Mouse (Mus musculus) mouse trophoblast stem cell (cell line): ENCODE results near the gene Nifk.

Experiments
- in situ Hi-C, 2 experiments: fragments of 300-500 bp; cut with MseI, MboI; formaldehyde crosslinking; loops; 2 replicates in 1 of 2; 3 replicates in 1 of 2; pipeline ENCODE4 v1.15.1; 2025

Nifk gene

DNA sequence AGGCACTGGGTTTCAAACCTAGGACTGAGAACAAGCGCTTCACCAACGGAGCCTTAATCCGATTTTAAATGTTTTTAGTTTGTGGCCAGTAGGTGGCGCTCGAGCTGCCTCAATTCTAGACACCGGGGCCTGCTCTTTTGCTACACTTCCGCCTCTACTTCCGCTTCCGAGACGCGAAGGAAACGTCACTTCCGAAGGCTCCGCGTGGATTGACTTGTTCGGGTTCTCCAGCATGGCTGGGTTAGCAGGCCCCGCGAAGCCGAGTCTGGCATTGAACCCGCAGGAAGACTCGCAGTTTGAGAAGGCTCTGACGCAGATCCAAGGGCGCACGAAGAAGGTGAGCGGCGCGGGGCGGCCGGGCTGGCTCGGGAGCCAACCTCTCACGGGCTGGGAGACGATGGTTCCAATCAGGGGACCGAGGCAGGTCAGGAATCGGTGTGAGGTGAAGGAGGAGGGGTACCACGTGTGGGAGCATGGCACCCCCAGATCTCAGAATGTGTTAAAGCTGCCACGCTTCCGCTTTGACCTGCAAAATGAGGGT lies at the start of gene Nifk:
Nifk (plus strand) TSS at position 179 of the 541 bp plus-strand sequence.
- in situ Hi-C loops, result no loop called here

GRCm38 (mm10) chr1:118275139-118275538 lies 46.5 kb upstream of the Nifk start:
- in situ Hi-C loops, result no loop called here

GRCm38 (mm10) chr1:118292291-118292690 lies 29.3 kb upstream of the Nifk start:
- in situ Hi-C loops, result no loop called here

GRCm38 (mm10) chr1:118294192-118294591 lies 27.4 kb upstream of the Nifk start:
- in situ Hi-C loops, result no loop called here

DNA sequence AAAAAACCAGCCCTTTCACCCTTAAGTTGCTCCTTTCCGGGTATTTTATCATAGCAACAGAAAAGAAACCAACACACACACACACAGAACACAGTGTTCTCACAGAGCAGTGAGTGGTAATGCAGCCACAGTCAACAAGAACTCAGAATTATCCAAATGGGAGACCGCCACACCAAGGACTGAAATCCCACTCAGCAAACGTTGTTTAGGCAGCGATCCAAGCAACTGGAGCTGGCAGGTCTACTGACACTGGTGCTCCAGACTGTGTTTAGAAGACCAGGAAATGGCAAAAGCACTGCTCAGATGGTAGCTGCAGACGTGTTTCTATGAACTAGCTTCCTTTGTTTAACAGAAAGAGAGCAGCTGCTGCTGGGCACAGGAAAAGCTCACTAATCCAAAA lies 26.8 kb upstream of the Nifk start:
- in situ Hi-C loops, result no loop called here

- in situ Hi-C loops, result no loop called here
These were observed 25.0 kb upstream of the Nifk start for GRCm38 (mm10) chr1:118296673-118297072.

DNA sequence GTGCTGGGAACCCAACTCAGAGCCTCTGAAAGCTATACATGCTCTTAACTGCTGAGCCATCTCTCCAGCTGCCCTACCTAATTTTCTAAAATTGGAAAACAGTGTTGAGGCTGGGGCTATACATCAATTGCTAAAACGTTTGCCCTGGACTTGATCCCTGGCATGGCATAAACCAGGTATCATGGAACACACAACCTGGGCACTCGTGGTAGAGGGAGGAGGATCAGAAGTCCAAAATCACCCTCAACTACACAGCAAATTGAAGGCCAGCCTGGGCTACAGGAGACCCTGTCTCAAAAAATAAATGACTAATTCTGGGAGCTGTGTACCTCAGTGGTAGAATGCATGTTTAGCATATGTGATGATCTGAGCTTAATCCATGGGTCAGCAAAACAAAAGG lies 23.9 kb upstream of the Nifk start:
- in situ Hi-C loops, result no loop called here

GRCm38 (mm10) chr1:118310780-118311621 lies 10.6 kb upstream of the Nifk start:
- in situ Hi-C loops, result no loop called here

- in situ Hi-C loops, result no loop called here
These were observed 9.9 kb upstream of the Nifk start, which contains the start of gene Tsn for GRCm38 (mm10) chr1:118311622-118312326. Gene Tsn (minus strand): TSS chr1:118311739.

DNA sequence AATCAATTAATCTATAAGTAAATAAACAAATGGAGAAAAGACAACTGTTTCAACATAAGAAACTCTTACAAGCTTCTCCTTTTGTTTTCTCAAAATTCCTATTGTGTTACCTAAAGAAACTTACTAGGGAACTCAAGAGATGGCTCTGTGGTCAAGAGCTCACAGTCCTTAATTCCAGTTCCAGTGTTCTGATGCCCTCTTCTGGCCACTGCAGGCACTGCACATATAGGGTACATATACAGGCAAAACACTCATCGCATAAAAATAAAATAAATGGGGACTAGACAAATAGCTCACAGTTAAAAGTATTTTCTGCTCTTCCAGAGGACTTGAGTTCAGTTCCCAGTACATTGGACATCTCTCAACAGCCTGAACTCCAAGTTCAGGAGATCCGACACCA lies 943 bp upstream of the Nifk start:
- in situ Hi-C loops, result no loop called here

DNA sequence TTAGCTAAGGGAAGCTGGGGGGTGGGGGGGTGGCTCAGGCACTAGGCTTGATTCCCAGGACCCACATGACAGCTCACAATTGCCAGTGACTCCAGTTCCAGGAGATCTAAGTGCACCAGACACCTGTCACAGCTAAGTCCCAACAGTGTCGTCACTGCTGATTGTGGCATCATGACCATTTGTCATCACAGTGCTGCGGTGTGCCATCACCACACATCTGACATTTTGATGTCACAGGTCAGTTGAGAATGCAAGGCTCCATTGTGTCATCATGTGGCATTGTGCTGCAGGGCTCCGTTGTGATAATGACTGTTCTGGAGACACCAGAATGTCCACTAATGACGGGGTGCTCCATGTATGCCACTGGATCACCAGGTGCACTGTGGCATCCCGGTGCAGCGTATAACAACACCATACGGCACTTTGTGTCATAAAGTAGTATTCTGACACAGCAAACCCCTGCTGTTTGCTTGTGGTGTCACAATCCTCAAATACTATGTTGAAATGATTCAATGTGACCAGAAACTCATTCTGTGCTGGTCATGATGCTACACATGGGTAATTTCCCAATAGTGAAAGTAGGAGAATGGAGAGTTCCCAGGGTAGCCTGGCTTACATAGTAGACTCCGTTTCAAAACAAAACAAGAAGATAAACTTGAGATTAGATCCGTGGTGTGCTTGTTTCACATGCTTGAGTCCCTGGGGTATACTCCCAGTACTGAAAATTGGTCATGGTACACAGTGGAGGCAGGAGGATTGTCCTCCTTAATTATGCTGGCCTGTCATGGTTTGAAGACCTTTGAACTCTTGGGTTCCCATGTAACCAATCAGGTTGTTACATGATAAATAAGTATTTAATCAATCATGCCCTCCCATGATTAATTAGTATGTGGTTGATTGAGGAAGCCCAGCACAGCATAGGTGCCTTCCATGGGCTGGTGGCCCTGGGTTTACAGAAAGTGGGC lies 13.4 kb downstream of the Nifk start:
- in situ Hi-C loops, result loop anchor here in 1 of 2 experiments (10.0 kb wide), 1 partner anchor 140 kb away; no protein-coding TSS in a partner anchor

GRCm38 (mm10) chr1:118335847-118336246 lies 14.2 kb downstream of the Nifk start:
- in situ Hi-C loops, result loop anchor here in 1 of 2 experiments (10.0 kb wide), 1 partner anchor 139 kb away; no protein-coding TSS in a partner anchor

- in situ Hi-C loops, result loop anchor here in 1 of 2 experiments (10.0 kb wide), 1 partner anchor 137 kb away; no protein-coding TSS in a partner anchor
These were observed 16.3 kb downstream of the Nifk start for GRCm38 (mm10) chr1:118337921-118338320.

DNA sequence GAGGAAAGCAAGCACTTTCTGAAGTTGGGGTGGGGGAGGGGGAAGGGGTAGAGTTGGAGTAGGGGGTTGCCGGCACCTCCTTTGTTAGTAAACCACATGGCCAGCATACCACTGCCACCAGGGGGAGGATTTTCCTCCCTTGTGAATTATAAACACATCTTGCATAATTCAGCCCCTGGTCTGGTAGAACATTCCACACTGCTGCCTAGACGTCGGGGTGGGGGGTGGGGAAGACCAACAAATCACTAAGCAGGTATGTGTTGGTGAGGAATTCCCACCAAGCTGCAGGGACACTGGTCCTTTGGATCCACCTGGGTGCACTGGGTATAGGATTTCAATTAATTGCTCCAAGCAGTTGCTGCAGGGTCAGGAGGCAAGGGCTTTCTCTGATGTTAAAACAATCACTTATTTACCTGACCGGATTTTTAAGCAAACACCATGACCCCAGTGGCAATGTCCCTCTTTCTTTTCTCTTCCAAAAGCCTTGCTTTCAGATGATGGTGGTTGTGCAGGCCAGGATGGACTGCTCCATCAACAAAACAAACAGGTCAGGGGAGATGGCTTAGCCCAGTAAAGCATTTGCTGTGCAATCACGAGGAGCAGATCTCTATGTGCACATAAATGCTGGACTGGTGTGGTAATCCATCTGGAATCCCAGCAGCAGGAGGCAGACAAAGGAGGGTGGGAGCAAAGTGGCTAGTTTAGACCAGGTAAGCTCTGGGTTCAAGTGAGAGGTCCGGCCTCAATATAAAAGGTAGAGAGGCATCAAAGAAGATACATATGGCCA lies 22.2 kb downstream of the Nifk start:
- in situ Hi-C loops, result no loop called here

DNA sequence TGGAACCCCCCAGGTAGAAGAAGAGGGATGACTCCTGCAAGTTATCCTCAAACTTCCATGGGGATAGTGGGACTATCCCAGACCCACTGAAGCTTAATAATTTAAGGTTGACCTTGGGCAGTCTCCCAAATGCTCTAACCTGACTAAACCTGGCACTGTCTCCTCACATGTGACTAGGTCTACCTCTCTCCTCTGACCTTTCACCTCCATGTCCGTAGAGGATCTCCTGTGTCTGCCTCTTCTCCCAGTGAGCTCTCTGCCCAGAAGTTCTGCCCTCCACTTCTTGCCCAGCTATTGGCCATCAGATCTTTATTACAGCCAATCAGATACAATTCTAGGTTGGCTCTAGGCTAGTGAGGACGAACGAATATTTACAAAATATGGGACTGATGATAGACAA lies 28.3 kb downstream of the Nifk start:
- in situ Hi-C loops, result no loop called here

DNA sequence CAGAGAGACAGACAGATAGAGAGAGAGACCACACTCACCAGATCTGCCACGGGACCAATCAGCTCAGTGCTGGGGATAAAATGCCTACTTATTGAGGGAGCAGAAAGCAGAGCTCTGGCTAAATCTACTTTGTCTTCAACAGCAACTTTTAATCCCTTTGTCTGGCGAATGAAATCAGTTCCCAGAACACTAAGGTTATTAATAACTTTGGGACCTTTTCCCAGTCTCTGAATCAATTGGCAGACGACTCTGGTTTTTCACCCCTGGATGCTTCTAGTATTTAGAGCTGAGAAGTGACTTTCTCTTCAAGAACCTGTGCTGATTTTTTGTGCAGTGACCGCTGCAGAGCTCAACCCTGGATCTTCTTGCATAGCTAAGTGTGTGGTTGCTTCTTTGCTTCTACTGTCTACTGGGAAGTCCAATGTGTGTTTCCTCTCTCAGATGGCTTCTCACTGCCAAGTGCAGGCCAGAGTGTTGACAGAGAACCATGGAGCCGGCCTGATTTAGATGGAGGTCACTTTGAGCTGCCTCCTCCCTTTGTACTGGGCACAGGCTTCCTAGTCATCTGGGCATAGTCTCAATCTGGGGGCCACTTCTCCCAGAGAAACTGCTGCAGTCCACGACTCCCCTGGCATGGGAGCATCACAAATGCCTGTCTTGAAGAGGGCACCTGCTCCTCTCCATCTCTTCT lies 37.6 kb downstream of the Nifk start:
- in situ Hi-C loops, result no loop called here

DNA sequence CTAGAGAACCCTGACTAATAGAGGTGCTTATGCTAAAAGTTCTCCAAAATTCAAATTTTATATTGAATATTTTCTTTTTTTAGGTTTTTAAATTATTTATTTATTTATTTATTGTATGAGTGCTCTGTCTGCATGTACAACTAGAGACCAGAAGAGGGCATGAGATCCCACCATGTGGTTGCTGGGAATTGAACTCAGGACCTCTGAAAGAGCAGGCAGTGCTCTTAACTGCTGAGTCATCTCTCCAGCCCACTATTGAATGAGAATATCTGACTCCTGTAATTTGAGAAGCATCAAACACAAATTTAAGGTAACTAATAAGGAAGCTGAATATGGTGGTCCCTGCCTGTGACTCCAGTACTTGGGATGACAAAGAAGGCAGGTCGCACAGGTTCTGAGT lies 46.3 kb downstream of the Nifk start:
- in situ Hi-C loops, result no loop called here

DNA sequence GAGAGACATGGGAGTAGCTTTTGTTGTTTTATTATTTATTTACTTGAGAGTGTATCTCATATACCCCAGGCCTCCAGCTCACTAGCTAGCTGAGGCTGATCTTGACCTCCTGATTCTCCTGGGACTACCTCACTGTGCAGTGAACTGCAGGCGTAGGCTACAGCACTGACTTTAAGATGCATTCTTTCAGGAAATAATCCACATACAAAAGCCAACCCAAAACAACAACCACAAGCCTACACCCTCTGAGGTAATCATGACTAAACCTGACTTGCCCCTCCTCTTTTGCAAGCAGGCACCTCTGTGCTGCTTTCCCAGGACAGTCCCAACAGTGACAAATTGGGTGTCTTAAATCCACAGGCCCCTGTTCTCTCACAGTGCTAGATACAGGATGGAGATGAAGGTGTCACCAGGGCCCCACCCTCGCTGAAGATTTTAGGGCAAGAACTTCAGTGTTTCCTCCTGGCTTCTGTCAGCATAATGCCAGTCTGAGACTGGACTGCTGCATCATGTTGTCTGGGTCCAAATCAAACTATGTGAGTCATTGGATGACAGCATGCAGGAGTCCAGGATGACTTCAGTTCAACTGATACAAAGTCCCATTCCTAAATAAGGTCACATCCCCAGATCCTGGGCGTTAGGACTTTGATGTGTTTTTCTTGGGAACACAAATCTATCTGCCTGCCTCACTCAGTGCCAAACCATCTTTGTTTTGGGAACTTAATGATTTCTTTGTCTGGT lies 47.3 kb downstream of the Nifk start:
- in situ Hi-C loops, result no loop called here

GRCm38 (mm10) chr1:118377784-118378183 lies 56.1 kb downstream of the Nifk start:
- in situ Hi-C loops, result no loop called here
